Mouse (Mus musculus) small intestine, adult 2 months (tissue): ENCODE results near the gene Gas2l1. TPM values are rescaled to one million over a fixed set of nuclear protein-coding genes. Genes with fewer than 3 reads are reported as not detected.

Experiments
- H3K27ac ChIP-seq: fragments of 200-500 bp; 2 replicates; pipeline ENCODE4 v1.5.1; 2012; ENCODE audit warnings: low read depth, low read length, control low read depth, inconsistent platforms; ENCODE audit not compliant: insufficient read depth
- H3K27me3 ChIP-seq: fragments of 200-500 bp; 2 replicates; pipeline ENCODE4 v1.6.1; 2012; ENCODE audit warnings: mild to moderate bottlenecking, moderate library complexity, low read length, inconsistent platforms; ENCODE audit not compliant: control insufficient read depth, insufficient read depth
- H3K36me3 ChIP-seq: fragments of 200-500 bp; 2 replicates; pipeline ENCODE4 v1.6.1; 2012; ENCODE audit warnings: mild to moderate bottlenecking, low read length, control low read depth, inconsistent platforms; ENCODE audit not compliant: control insufficient read depth, insufficient read depth
- H3K4me1 ChIP-seq: fragments of 200-500 bp; 2 replicates; pipeline ENCODE4 v1.6.1; 2012; ENCODE audit warnings: low read length, inconsistent platforms, mixed read lengths; ENCODE audit not compliant: control insufficient read depth, insufficient read depth, insufficient read length
- H3K4me3 ChIP-seq: fragments of 200-500 bp; 2 replicates; pipeline ENCODE4 v1.5.1; 2012; ENCODE audit warnings: low read depth, mild to moderate bottlenecking, control low read depth, inconsistent platforms, low read length, moderate library complexity
- CTCF ChIP-seq: fragments of 200-500 bp; IDR thresholded peaks from 2 replicates; pipeline ENCODE4 v1.5.1; 2012; ENCODE audit warnings: low read depth, mild to moderate bottlenecking, control low read depth, inconsistent platforms, low read length, moderate library complexity, mixed read lengths; ENCODE audit not compliant: insufficient replicate concordance, insufficient read length; ENCODE audit errors: extremely low read depth
- POLR2A ChIP-seq: fragments of 200-500 bp; IDR thresholded peaks from 2 replicates; pipeline ENCODE4 v1.6.1; 2012; ENCODE audit warnings: low read depth, mild to moderate bottlenecking, control low read depth, inconsistent platforms, low read length, moderate library complexity
- WGBS: fragments of 180-500 bp; shearing (Covaris S2); methylation state at CpG from one replicate; pipeline ENCODE4 v1.1.7; 2018; 5-methylcytosine and 5-hydroxymethylcytosine counted together
- polyA plus RNA-seq: library from polyadenylated mRNA; depleted of rRNA; stranded (reverse); fragments of >200 nt; gene quantifications from 2 replicates; pipeline ENCODE4 v1.2.3, GENCODE M21; 2012; rRNA removed

The Gas2l1 gene
- polyA plus RNA-seq: 46.7 and 123 TPM in 2 replicates

GRCm38 (mm10) chr11:5065056-5065821 is at the start of gene Gas2l1:
Gene Gas2l1, minus strand, starts transcription at chr11:5065327.
- H3K4me1 ChIP-seq: peaks cover 28% of the 10 kb centered on the region
- H3K36me3 ChIP-seq: peaks cover 23% of the 10 kb centered on the region
- H3K27ac ChIP-seq: peak within 1 kb of the TSS; percentile 75
- TF ChIP-seq CTCF: peak; percentile 66; the same call in 1 of the 2 replicates
- TF ChIP-seq POLR2A: peak; percentile 30
- no peaks in the 10 kb centered on the region for H3K27me3 ChIP-seq
- H3K4me3 ChIP-seq: peak within 1 kb of the TSS; percentile 82
- WGBS: under 1% methylated on average over 49 of the region's 50 CpGs

GRCm38 (mm10) chr11:5113645-5114044 is 48.5 kb upstream of the Gas2l1 start:
- 81% methylated on average over 7 of the region's 7 CpGs for WGBS
- Histone ChIP-seq H3K4me3 (no peak overlapping the region), H3K4me1 (no peaks in the 10 kb centered on the region), H3K27me3 (no peaks in the 10 kb centered on the region), H3K27ac (no peak overlapping the region), H3K36me3 (no peaks in the 10 kb centered on the region)
- no peak for TF ChIP-seq POLR2A

DNA sequence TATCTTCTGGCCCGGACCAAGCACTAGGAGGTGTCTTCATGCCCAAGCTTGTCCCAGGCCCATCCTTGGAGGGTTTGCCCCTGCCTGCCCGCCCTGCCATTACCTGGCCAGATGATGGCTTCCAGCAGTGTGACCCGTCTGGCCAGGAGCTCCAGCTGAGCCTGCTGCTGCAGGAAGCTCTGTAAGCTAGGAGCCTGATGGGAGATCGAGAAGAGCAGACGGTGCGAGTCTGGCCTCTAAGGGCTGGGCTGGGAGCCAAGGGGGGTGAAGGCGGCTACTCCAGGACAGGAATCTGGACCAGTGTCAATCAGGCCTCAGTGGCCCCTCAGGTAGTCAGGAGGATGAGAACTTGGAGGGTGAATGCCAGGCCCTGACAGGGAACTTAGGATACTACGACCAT is 44.3 kb upstream of the Gas2l1 start:
- 86% methylated on average over 8 of the region's 8 CpGs for WGBS

DNA sequence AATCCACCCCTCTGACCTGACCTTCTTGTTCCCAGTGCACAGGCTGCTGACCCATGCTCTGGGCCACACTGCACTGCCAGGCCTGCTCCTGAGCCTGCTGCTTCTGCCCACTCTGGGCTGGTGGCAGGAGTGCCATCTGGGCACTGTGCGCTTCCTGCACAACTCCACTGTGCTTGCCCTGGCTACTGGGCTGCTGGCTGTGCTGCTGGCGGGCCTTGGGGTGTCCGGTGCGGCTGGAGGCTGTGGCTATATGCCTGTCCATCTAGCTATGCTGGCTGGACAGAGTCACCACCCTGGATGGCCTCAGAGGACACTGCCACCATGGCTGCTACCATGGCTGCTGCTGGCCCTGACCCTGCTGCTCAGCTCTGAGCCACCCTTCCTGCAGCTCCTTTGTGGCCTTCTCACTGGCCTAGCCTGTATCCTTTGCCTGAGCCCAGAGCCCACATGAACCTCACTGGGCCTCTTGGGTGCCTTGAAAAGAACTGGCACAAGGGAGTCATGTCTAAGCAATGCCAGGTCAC is 38.9 kb upstream of the Gas2l1 start:
- Histone ChIP-seq H3K4me1 (peaks cover 8% of the 10 kb centered on the region; the same call in 1 of the 2 replicates), H3K27ac (no peak overlapping the region), H3K27me3 (no peaks in the 10 kb centered on the region), H3K4me3 (no peak overlapping the region), H3K36me3 (peaks cover 8% of the 10 kb centered on the region; the same call in 1 of the 2 replicates)
- TF ChIP-seq POLR2A (no peak), CTCF (no peak)
- 100% methylated on average over 4 of the region's 4 CpGs for WGBS

More for the DNA sequence above, 44.3 kb upstream of the Gas2l1 start:
- TF ChIP-seq POLR2A (no peak), CTCF (no peak)
- no peaks in the 10 kb centered on the region for H3K27me3 ChIP-seq
- H3K4me3 ChIP-seq: no peak overlapping the region
- no peaks in the 10 kb centered on the region for H3K4me1 ChIP-seq
- 0 out of 2 replicates have a peak, but pooled peaks cover 4% of the 10 kb centered on the region for H3K36me3 ChIP-seq
- H3K27ac ChIP-seq: no peak overlapping the region

DNA sequence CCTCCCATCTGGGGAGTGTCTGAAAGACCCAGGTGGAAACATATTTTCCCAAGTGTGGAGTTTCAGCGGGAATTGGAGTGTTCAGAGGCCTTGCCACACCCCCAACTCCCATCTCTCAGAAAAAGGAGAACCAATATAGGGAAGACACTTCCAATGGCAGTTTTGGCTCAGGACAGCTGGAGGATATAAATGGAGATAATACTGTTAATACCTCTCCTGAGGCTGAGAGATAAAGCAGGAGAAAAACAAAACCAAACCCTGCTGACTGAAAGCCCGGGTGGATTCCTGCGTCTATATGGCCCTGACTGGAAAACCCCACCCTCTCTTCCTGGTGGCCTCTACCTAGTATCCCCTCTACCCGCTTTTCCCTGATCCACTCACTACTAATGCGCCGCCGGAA is 37.3 kb upstream of the Gas2l1 start:
- Histone ChIP-seq H3K4me3 (no peak overlapping the region), H3K27ac (no peak overlapping the region), H3K27me3 (no peaks in the 10 kb centered on the region), H3K4me1 (peaks cover 8% of the 10 kb centered on the region; the same call in 1 of the 2 replicates), H3K36me3 (peaks cover 8% of the 10 kb centered on the region; the same call in 1 of the 2 replicates)
- 90% methylated on average over 7 of the region's 7 CpGs for WGBS
- TF ChIP-seq POLR2A: no peak
- TF ChIP-seq CTCF: no peak

DNA sequence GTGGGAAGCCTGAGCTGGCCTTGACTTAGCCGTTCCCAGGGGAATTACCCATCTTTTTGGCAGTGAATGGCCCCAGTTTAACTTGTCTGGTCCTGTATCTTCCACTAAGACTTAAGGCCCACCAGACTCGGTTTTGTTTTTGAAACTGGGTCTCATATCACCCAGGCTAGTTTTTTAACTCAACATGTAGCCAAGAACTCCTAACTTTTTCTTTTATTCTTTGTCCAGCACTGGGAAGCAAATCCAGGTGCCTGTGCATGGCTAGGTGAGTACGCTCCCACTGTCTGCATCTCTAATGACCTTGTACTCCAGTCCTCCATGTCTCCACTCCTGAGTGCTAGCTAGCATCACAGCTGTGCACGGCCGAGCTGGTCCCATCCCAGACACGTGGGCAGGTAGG is 36.5 kb upstream of the Gas2l1 start:
- no peaks in the 10 kb centered on the region for H3K27me3 ChIP-seq
- TF ChIP-seq CTCF (no peak), POLR2A (no peak)

GRCm38 (mm10) chr11:5100801-5101200 is 35.7 kb upstream of the Gas2l1 start:
- Histone ChIP-seq H3K4me1 (peaks cover 8% of the 10 kb centered on the region; the same call in 1 of the 2 replicates), H3K4me3 (no peak overlapping the region; the same call in 1 of the 2 replicates), H3K27me3 (no peaks in the 10 kb centered on the region), H3K27ac (no peak overlapping the region), H3K36me3 (peaks cover 8% of the 10 kb centered on the region; the same call in 1 of the 2 replicates)
- WGBS: 23% methylated on average over 5 of the region's 5 CpGs
- no peak for TF ChIP-seq CTCF
- TF ChIP-seq POLR2A: no peak

More for the DNA sequence above, 36.5 kb upstream of the Gas2l1 start:
- peaks cover 8% of the 10 kb centered on the region; the same call in 1 of the 2 replicates for H3K4me1 ChIP-seq
- H3K27ac ChIP-seq: no peak overlapping the region
- WGBS: 80% methylated on average over 6 of the region's 6 CpGs
- H3K36me3 ChIP-seq: peaks cover 8% of the 10 kb centered on the region; the same call in 1 of the 2 replicates
- H3K4me3 ChIP-seq: no peak overlapping the region
